Mouse (Mus musculus) T-helper 1 cell (primary cell): Measurements from ENCODE around the gene Smpdl3b.
"Not testable (repeated sequence)": the region's sequence is repeated elsewhere in the genome, so short reads cannot be mapped to it uniquely, and the experiment has no call there.

ENCODE experiments used
- in situ Hi-C: fragments of 300-600 bp; cut with MboI, MseI; formaldehyde crosslinking; loops from one replicate; pipeline ENCODE4 v1.15.1; 2025; ENCODE audit warnings: high pct_unique_total_duplicates

Gene Smpdl3b

GRCm38 (mm10) chr4:132756974-132757373, at the start of gene Smpdl3b:
TSS of gene Smpdl3b (minus strand) at chr4:132757252.
- in situ Hi-C loops = no loop called here

- in situ Hi-C loops = no loop called here
These were observed 49.7 kb upstream of the Smpdl3b start for GRCm38 (mm10) chr4:132806620-132807191.

DNA sequence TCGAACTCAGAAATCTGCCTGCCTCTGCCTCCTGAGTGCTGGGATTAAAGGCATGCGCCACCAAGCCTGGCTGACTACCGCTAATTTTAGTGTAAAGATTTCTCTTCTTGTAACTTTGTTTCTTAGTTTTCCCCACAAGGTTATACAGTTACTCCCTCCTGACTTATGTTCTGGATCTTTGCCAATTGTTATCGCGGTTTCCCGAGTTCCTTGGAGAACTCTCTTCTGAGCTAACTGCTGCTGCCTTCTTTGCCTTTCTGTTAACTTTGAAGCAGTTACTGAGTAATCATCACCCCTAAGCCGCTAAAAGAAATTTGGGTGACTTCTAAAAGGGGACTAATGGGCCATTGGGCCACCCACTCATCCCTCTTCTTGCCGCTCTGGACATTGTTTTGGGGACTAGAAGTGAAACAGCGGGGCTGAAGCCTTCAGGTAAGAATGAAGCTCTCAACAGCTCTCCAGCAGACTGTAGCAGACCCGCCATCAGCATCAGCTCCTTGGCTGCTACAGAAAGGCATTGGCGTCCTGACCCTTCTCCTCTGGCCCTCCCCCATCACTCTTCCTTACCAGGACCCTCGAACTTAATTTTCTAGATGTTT, 48.6 kb upstream of the Smpdl3b start:
- in situ Hi-C loops = no loop called here

- in situ Hi-C loops = no loop called here
These were observed 48.1 kb upstream of the Smpdl3b start for GRCm38 (mm10) chr4:132805146-132805545.

DNA sequence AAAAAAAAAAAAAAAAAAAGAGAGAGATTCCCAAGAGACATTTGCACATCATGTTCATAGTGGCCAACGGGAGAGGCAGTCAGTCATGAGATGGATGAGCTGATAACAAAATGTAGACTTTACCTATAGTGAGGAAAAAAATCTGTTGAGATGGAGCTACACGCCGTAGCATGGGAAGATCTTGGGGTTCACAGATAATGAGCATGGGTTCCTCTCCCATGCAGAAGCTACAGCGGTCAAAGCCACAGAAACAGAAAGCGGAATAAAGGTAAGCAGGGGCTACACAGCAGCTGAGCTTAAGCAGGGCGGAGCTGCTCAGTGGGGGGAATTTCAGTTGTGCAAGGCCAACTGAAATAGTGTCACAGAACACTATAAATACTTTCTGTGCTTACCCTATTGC, 47.3 kb upstream of the Smpdl3b start:
- in situ Hi-C loops = no loop called here

DNA sequence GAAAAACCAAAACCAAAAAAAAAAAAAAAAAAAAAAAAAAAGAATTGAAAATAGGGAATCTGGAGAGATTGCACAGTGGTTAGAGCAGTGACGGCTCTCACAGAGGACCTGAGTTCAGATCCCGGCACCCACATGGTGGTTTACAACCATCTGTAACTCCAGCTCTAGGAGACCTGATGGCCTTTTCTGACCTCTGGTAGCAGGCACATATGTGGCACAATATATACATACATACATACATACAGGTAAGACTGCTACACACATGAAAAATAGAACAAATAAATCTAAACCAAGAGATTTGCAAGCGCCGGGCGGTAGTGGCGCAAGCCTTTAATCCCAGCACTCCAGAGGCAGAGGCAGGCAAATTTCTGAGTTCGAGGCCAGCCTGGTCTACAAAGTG, 46.8 kb upstream of the Smpdl3b start:
- in situ Hi-C loops = no loop called here

GRCm38 (mm10) chr4:132803212-132803611, 46.2 kb upstream of the Smpdl3b start:
- in situ Hi-C loops = no loop called here

DNA sequence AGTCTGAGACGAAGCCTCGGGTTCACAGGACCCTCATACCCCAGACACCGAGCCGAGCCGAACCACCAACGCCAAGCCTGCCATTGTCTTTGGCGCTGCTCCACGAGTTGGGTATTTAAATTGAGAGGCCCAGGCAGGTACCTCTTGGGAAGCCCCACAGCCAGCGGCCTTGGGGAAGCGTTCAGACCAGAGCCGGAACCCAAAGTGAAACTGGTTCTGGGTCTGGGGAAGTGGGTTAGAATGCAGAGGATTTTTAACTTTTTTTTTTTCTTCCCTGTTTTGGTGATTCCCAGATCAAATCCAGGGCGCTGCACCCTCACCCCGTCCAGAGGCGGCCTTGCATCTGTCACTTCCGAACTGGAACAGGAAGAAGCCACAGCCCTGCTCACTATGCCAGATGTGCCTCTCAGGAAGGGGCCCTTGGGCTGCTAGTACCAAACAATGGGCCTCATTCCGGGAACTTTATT, 45.2 kb upstream of the Smpdl3b start:
- in situ Hi-C loops = no loop called here

GRCm38 (mm10) chr4:132801176-132802077, 44.4 kb upstream of the Smpdl3b start:
- in situ Hi-C loops = no loop called here

- in situ Hi-C loops = no loop called here
These were observed 42.8 kb upstream of the Smpdl3b start for GRCm38 (mm10) chr4:132799845-132800244.

DNA sequence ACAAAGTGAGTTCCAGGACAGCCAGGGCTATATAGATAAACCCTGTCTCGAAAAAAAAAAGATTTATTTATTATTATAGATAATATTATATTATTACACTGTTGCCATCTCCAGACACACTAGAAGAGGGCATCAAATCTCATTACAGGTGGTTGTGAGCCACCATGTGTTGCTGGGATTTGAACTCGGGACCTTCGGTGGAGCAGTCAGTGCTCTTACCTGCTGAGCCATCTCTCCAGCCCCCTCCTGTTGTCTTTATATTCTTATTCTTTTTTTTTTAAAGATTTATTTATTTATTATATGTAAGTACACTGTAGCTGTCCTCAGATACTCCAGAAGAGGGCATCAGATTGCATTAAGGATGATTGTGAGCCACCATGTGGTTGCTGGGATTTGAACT, 41.6 kb upstream of the Smpdl3b start:
- in situ Hi-C loops = not testable (repeated sequence)

GRCm38 (mm10) chr4:132798028-132798427, 41.0 kb upstream of the Smpdl3b start:
- in situ Hi-C loops = no loop called here

DNA sequence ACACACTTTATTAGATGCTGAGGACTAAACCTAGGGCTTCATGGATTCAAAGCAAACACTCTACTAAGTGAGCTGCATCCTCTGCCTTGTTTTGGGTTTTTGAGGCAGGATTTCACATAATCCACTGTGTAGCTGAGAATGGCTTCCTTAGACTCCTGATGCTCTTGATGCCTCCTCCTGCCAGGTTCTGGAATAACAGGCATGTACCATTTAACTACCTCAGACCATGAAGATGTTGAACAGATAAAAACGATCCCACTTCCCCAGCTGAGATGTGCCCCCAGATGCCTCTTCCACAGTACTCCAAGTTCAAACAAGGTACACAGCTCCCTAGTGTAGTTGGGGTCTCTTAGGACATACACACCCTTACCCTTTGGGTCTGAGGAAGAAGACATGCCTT, 40.4 kb upstream of the Smpdl3b start:
- in situ Hi-C loops = no loop called here

DNA sequence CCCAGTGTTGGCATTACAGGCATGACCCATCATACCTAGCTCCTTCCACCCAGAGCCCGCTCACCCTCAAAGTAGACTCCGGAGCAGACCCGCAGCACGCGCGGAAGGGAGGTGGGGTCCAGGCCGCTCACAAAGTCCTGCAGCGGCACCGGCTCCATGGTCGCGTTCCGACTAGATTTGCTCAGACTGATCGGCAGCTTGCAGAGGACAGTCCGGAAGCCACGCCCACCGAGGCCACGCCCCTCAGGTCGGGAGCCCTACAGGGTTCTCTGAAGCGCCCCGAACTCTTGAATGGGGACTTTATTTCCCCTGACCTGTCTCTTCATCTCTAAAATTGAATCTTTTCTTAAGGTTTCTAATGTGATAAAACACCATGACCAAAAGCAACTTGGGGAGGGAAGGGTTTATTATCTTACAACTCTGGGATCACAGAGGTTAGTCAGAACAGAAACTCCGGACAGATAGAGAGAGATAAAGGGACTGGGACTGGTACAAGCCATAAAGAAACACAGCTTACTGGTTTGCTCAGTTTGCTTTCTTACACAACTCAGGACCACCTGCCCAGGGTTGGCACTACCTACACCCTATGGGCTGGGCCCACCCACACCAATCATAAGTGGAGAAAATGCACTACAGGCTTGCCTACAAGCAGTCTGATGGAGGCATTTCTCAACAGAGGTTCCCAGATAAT, 39.3 kb upstream of the Smpdl3b start, which contains the start of gene Themis2:
Gene Themis2, minus strand, starts transcription at position 192 of the 691 bp plus-strand sequence.
- in situ Hi-C loops = no loop called here

DNA sequence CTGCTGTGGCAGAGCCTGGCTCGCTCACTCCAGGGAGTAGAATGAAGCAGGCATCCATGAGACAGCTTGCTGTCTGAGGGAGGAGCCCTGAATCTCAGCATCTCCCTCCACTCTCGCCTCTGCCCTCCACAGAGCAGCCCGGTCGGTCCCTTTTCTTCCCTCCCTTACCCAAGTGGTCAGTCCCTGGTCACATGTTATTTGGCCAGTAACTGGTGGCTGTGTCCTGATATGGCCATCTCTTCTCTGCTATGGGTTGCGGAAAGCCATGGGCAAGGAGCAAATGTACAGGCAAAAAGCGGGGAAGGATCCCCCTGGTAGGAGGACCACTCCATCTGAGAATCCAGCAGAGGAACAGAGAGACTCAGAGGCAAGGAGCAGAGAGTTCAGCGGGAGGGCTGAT, 38.1 kb upstream of the Smpdl3b start:
- in situ Hi-C loops = no loop called here

- in situ Hi-C loops = no loop called here
These were observed 37.7 kb upstream of the Smpdl3b start for GRCm38 (mm10) chr4:132794760-132795159.

GRCm38 (mm10) chr4:132794028-132794427, 37.0 kb upstream of the Smpdl3b start:
- in situ Hi-C loops = no loop called here

GRCm38 (mm10) chr4:132793322-132794004, 36.4 kb upstream of the Smpdl3b start:
- in situ Hi-C loops = not testable (repeated sequence)

GRCm38 (mm10) chr4:132789731-132790130, 32.7 kb upstream of the Smpdl3b start:
- in situ Hi-C loops = no loop called here

DNA sequence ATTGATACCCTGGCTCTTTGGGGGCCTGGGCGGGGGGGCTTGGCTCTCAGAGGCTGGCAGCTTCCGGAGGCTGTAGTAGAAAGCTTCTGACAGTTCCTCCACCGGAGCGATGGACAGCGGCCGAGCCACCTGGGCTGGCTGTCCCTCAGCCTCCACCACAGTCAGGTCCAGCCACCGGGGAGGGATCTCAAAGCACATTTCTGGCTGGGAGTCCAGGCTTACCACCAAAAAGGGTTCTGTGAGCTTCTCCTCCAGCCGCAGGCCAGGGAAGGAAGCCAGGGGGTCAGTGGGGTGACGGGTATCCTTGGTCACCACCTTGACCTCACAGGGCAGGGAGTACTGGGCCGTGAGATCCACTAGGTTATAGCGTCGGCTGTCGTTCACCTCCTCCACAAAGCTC, 28.2 kb upstream of the Smpdl3b start:
- in situ Hi-C loops = no loop called here

GRCm38 (mm10) chr4:132783732-132784131, 26.7 kb upstream of the Smpdl3b start:
- in situ Hi-C loops = loop anchor here (5.0 kb wide), 1 partner anchor 39 kb away; no protein-coding TSS in a partner anchor
